Mouse (Mus musculus): Measurements from ENCODE around the gene Ptprn. TPM values are rescaled to one million over a fixed set of nuclear protein-coding genes. Genes with fewer than 3 reads are reported as not detected.

The Ptprn gene
- polyA plus RNA-seq, 1 experiment from 2014 or later, result 3.4 TPM

Small RNA genes lying within 50 kb of the gene (microRNA-seq; reads per million reads assigned to microRNA genes)
- not detected for gene Gm27943

Other genes starting within 250 kb of the Ptprn start
- gene Nhej1, start 139.3 kb downstream of the Ptprn start, polyA plus RNA-seq (2014; fragmentation: Nextera tagmentation; extraction: Ambion mirVana), result 8.3 and 10.5 TPM in 2 replicates
- 1.4 and 1.8 TPM in 2 replicates for gene Slc23a3, start 130.6 kb downstream of the Ptprn start, polyA plus RNA-seq (2014; fragmentation: Nextera tagmentation; extraction: Ambion mirVana)
- gene Cnppd1, start 121.8 kb downstream of the Ptprn start, polyA plus RNA-seq (2014; fragmentation: Nextera tagmentation; extraction: Ambion mirVana), result 41.6 and 41.7 TPM in 2 replicates
- 50.1 and 51.1 TPM in 2 replicates for gene Retreg2, start 121.7 kb downstream of the Ptprn start, polyA plus RNA-seq (2014; fragmentation: Nextera tagmentation; extraction: Ambion mirVana)
- 36.5 and 38.8 TPM in 2 replicates for gene Zfand2b, start 95.9 kb downstream of the Ptprn start, polyA plus RNA-seq (2014; fragmentation: Nextera tagmentation; extraction: Ambion mirVana)
- 17.8 and 21.7 TPM in 2 replicates for gene Abcb6, start 84.1 kb downstream of the Ptprn start, polyA plus RNA-seq (2014; fragmentation: Nextera tagmentation; extraction: Ambion mirVana)
- 20.2 and 23.0 TPM in 2 replicates for gene Ankzf1, start 72.4 kb downstream of the Ptprn start, polyA plus RNA-seq (2014; fragmentation: Nextera tagmentation; extraction: Ambion mirVana)
- 24.0 and 26.3 TPM in 2 replicates for gene Atg9a, start 72.3 kb downstream of the Ptprn start, polyA plus RNA-seq (2014; fragmentation: Nextera tagmentation; extraction: Ambion mirVana)
- gene Glb1l, start 53.7 kb downstream of the Ptprn start, polyA plus RNA-seq (2014; fragmentation: Nextera tagmentation; extraction: Ambion mirVana), result 15.1 and 19.2 TPM in 2 replicates
- gene Stk16, start 53.7 kb downstream of the Ptprn start, polyA plus RNA-seq (2014; fragmentation: Nextera tagmentation; extraction: Ambion mirVana), result 116 and 131 TPM in 2 replicates
- 68.7 and 86.5 TPM in 2 replicates for gene Tuba4a, start 44.6 kb downstream of the Ptprn start, polyA plus RNA-seq (2014; fragmentation: Nextera tagmentation; extraction: Ambion mirVana)
- gene A630095N17Rik, start 32.4 kb downstream of the Ptprn start, polyA plus RNA-seq (2014; fragmentation: Nextera tagmentation; extraction: Ambion mirVana), result not detected in 2 replicates
- gene Dnajb2, start 28.1 kb downstream of the Ptprn start, polyA plus RNA-seq (2014; fragmentation: Nextera tagmentation; extraction: Ambion mirVana), result 14.2 TPM in 2 replicates
- gene Resp18, start 13.9 kb upstream of the Ptprn start, polyA plus RNA-seq (2014; fragmentation: Nextera tagmentation; extraction: Ambion mirVana), result 13.0 and 13.4 TPM in 2 replicates
- 133 and 137 TPM in 2 replicates for gene Dnpep, start 53.5 kb upstream of the Ptprn start, polyA plus RNA-seq (2014; fragmentation: Nextera tagmentation; extraction: Ambion mirVana)
- gene Des, start 95.8 kb upstream of the Ptprn start, polyA plus RNA-seq (2014; fragmentation: Nextera tagmentation; extraction: Ambion mirVana), result 72.4 and 73.2 TPM in 2 replicates
- 46.7 and 55.2 TPM in 2 replicates for gene Speg, start 110.8 kb upstream of the Ptprn start, polyA plus RNA-seq (2014; fragmentation: Nextera tagmentation; extraction: Ambion mirVana)
- 69.4 and 72.1 TPM in 2 replicates for gene Gmppa, start 171.4 kb upstream of the Ptprn start, polyA plus RNA-seq (2014; fragmentation: Nextera tagmentation; extraction: Ambion mirVana)
- 0.47 and 1.0 TPM in 2 replicates for gene Asic4, start 185.9 kb upstream of the Ptprn start, polyA plus RNA-seq (2014; fragmentation: Nextera tagmentation; extraction: Ambion mirVana)
- gene Chpf, start 214.8 kb upstream of the Ptprn start, polyA plus RNA-seq (2014; fragmentation: Nextera tagmentation; extraction: Ambion mirVana), result 36.7 and 42.8 TPM in 2 replicates
- gene Tmem198, start 215.0 kb upstream of the Ptprn start, polyA plus RNA-seq (2014; fragmentation: Nextera tagmentation; extraction: Ambion mirVana), result 1.9 and 2.6 TPM in 2 replicates
- 80.9 and 88.4 TPM in 2 replicates for gene Obsl1, start 241.9 kb upstream of the Ptprn start, polyA plus RNA-seq (2014; fragmentation: Nextera tagmentation; extraction: Ambion mirVana)
- 3.5 and 3.9 TPM in 2 replicates for gene Inha, start 242.6 kb upstream of the Ptprn start, polyA plus RNA-seq (2014; fragmentation: Nextera tagmentation; extraction: Ambion mirVana)

All from intestine, embryonic 14.5 days (tissue).